Mouse (Mus musculus): ENCODE data around the gene Nptn. TPM values are rescaled to one million over a fixed set of nuclear protein-coding genes. Genes with fewer than 3 reads are reported as not detected.

Gene Nptn
- polyA plus RNA-seq, 1 experiment from 2014 or later, result 145 TPM

DNA sequence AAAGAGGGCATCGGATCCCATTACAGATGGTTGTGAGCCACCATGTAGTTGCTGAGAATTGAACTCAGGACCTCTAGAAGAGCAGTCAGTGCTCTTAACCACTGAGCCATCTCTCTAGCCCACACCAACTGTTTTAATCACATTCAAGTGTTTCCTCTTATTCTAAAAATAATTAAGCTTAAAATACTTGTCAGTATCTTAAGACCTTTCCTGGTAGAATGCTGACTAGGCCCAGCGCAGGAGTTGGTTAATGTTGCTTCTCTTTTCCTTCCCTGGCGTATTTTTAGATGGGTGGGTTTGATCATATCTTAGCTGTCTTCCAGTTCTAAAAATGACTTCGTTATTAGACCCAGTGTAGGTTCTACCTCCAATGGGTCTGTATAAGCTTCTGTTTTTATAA lies 6.6 kb downstream of the Nptn start:
- no peak for ATAC-seq
- Histone ChIP-seq H3K4me3 (ENCODE audit: low read depth, low read length) (no peak overlapping the region), H3K9ac (ENCODE audit: low read depth, low read length) (no peak overlapping the region), H3K4me1 (replicated peaks; ENCODE audit: control insufficient read depth, insufficient read depth, low read length) (no peaks in the 10 kb centered on the region), H3K9me3 (ENCODE audit: control insufficient read depth) (no peaks in the 10 kb centered on the region), H3K36me3 (ENCODE audit: control insufficient read depth, insufficient read depth) (no peaks in the 10 kb centered on the region), H3K4me2 (replicated peaks; ENCODE audit: low read depth) (no peak overlapping the region), H3K27ac (ENCODE audit: low read depth, low read length) (no peak overlapping the region), H3K27me3 (replicated peaks; ENCODE audit: control insufficient read depth, insufficient read depth, low read length) (no peaks in the 10 kb centered on the region)
- TF ChIP-seq CTCF (IDR thresholded peaks at IDR 0.05; ENCODE audit: low read depth), result no peak
- 82% methylated on average over 4 of the region's 4 CpGs for WGBS

- Histone ChIP-seq H3K4me2 (replicated peaks; ENCODE audit: low read depth) (no peak overlapping the region), H3K27me3 (replicated peaks; ENCODE audit: control insufficient read depth, insufficient read depth, low read length) (no peaks in the 10 kb centered on the region), H3K9ac (ENCODE audit: low read depth, low read length) (no peak overlapping the region), H3K4me3 (ENCODE audit: low read depth, low read length) (no peak overlapping the region), H3K27ac (ENCODE audit: low read depth, low read length) (no peak overlapping the region), H3K36me3 (ENCODE audit: control insufficient read depth, insufficient read depth) (no peaks in the 10 kb centered on the region), H3K9me3 (ENCODE audit: control insufficient read depth) (no peaks in the 10 kb centered on the region), H3K4me1 (replicated peaks; ENCODE audit: control insufficient read depth, insufficient read depth, low read length) (0 out of 2 replicates have a peak, but pooled peaks cover 5% of the 10 kb centered on the region)
- TF ChIP-seq CTCF (IDR thresholded peaks at IDR 0.05; ENCODE audit: low read depth), result 0 out of 2 replicates have a peak, but pooled peaks have one; percentile 17
- WGBS, result 94% methylated on average over 1 of the region's 1 CpGs
- no peak for ATAC-seq
These were observed 13.3 kb downstream of the Nptn start for GRCm38 (mm10) chr9:58595313-58595712.

GRCm38 (mm10) chr9:58613790-58614189 lies 31.8 kb downstream of the Nptn start:
- Histone ChIP-seq H3K27ac (ENCODE audit: low read depth, low read length) (no peak overlapping the region), H3K4me2 (replicated peaks; ENCODE audit: low read depth) (no peak overlapping the region), H3K27me3 (replicated peaks; ENCODE audit: control insufficient read depth, insufficient read depth, low read length) (no peaks in the 10 kb centered on the region), H3K9ac (ENCODE audit: low read depth, low read length) (no peak overlapping the region), H3K9me3 (ENCODE audit: control insufficient read depth) (no peaks in the 10 kb centered on the region), H3K4me1 (replicated peaks; ENCODE audit: control insufficient read depth, insufficient read depth, low read length) (no peaks in the 10 kb centered on the region), H3K36me3 (ENCODE audit: control insufficient read depth, insufficient read depth) (no peaks in the 10 kb centered on the region), H3K4me3 (ENCODE audit: low read depth, low read length) (no peak overlapping the region)
- no peak for ATAC-seq
- TF ChIP-seq CTCF (IDR thresholded peaks at IDR 0.05; ENCODE audit: low read depth), result no peak
- WGBS, result 77% methylated on average over 1 of the region's 1 CpGs

DNA sequence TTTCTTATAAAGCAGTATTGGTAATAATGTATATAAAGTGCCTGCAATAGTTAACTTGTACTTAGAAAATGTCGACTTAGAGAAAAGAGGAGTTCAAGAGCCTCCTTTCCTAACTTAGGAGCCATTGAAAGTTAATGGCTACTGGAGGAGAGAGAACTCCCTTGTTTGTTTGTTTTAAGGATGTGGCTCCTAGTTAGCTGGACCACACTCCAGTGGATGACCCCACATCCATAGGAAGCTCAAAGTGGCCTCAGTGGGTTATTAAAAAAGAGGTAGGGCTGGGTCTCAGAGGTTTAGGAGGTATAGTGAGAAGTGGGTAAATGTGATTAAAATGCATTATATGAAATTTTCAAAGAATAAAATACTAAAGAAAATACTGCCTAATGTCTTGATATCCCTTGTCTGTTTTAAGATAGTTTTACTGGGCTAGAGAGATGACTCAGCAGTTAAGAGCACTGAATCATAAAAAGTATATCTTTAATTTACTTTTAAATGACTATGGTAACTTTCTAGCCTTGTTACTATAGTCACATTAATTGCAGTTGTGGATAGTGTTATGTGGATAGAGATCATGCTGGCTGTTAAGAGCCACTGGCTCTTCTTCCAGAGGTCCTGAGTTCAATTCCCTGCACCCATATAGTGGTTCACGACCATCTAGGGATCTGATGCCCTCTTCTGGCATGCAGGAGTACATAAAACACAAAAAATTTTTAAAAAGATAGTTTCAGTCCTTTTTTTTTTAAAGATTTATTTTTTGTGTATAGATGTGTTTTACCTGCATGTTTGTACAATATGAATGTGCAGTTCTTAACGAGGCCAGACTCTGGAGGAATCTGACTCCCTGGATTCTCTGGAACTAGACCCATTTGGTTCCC lies 33.3 kb downstream of the Nptn start:
- WGBS, result 72% methylated on average over 3 of the region's 3 CpGs
- Histone ChIP-seq H3K9ac (ENCODE audit: low read depth, low read length) (no peak overlapping the region), H3K4me2 (replicated peaks; ENCODE audit: low read depth) (no peak overlapping the region), H3K36me3 (ENCODE audit: control insufficient read depth, insufficient read depth) (no peaks in the 10 kb centered on the region), H3K27me3 (replicated peaks; ENCODE audit: control insufficient read depth, insufficient read depth, low read length) (no peaks in the 10 kb centered on the region), H3K4me1 (replicated peaks; ENCODE audit: control insufficient read depth, insufficient read depth, low read length) (no peaks in the 10 kb centered on the region), H3K9me3 (ENCODE audit: control insufficient read depth) (no peaks in the 10 kb centered on the region), H3K27ac (ENCODE audit: low read depth, low read length) (no peak overlapping the region), H3K4me3 (ENCODE audit: low read depth, low read length) (no peak overlapping the region)
- no peak for ATAC-seq
- peak; percentile 38 for TF ChIP-seq CTCF (IDR thresholded peaks at IDR 0.05; ENCODE audit: low read depth)

GRCm38 (mm10) chr9:58623009-58623408 lies 41.0 kb downstream of the Nptn start:
- WGBS, result 70% methylated on average over 1 of the region's 1 CpGs

GRCm38 (mm10) chr9:58627197-58627596 lies 45.2 kb downstream of the Nptn start:
- H3K4me3 ChIP-seq (ENCODE audit: low read depth, low read length), result no peak overlapping the region
- H3K9ac ChIP-seq (ENCODE audit: low read depth, low read length), result no peak overlapping the region
- ATAC-seq, result peak; percentile 33; the same call in 1 of the 2 replicates
- no peak overlapping the region for H3K27ac ChIP-seq (ENCODE audit: low read depth, low read length)
- no peaks in the 10 kb centered on the region for H3K27me3 ChIP-seq (replicated peaks; ENCODE audit: control insufficient read depth, insufficient read depth, low read length)
- TF ChIP-seq CTCF (IDR thresholded peaks at IDR 0.05; ENCODE audit: low read depth), result no peak
- H3K9me3 ChIP-seq (ENCODE audit: control insufficient read depth), result no peaks in the 10 kb centered on the region
- peaks cover 12% of the 10 kb centered on the region; the same call in 1 of the 2 replicates for H3K36me3 ChIP-seq (ENCODE audit: control insufficient read depth, insufficient read depth)
- 50% methylated on average over 2 of the region's 2 CpGs for WGBS
- no peak overlapping the region for H3K4me2 ChIP-seq (replicated peaks; ENCODE audit: low read depth)
- no peaks in the 10 kb centered on the region for H3K4me1 ChIP-seq (replicated peaks; ENCODE audit: control insufficient read depth, insufficient read depth, low read length)

More at GRCm38 (mm10) chr9:58623009-58623408, 41.0 kb downstream of the Nptn start:
- no peak overlapping the region for H3K4me3 ChIP-seq (ENCODE audit: low read depth, low read length)
- H3K27ac ChIP-seq (ENCODE audit: low read depth, low read length), result no peak overlapping the region
- H3K9me3 ChIP-seq (ENCODE audit: control insufficient read depth), result no peaks in the 10 kb centered on the region
- no peak for TF ChIP-seq CTCF (IDR thresholded peaks at IDR 0.05; ENCODE audit: low read depth)
- no peak for ATAC-seq
- H3K9ac ChIP-seq (ENCODE audit: low read depth, low read length), result no peak overlapping the region
- H3K36me3 ChIP-seq (ENCODE audit: control insufficient read depth, insufficient read depth), result peaks cover 7% of the 10 kb centered on the region; the same call in 1 of the 2 replicates
- H3K27me3 ChIP-seq (replicated peaks; ENCODE audit: control insufficient read depth, insufficient read depth, low read length), result no peaks in the 10 kb centered on the region
- no peaks in the 10 kb centered on the region for H3K4me1 ChIP-seq (replicated peaks; ENCODE audit: control insufficient read depth, insufficient read depth, low read length)
- no peak overlapping the region for H3K4me2 ChIP-seq (replicated peaks; ENCODE audit: low read depth)

Data from intestine, postnatal 0 days (tissue).